Mouse (Mus musculus) olfactory bulb, adult 2 months (tissue): ENCODE measurements around the gene Rhebl1.

Source experiments
- CTCF ChIP-seq: fragments of 200-500 bp; IDR thresholded peaks from 2 replicates; pipeline ENCODE4 v1.5.1; 2012; ENCODE audit warnings: low read depth, mild to moderate bottlenecking, low read length, moderate library complexity; ENCODE audit not compliant: insufficient read depth
- POLR2A ChIP-seq: fragments of 200-500 bp; IDR thresholded peaks from 2 replicates; pipeline ENCODE4 v1.6.1; 2012; ENCODE audit warnings: mild to moderate bottlenecking, low read depth, low read length, moderate library complexity; ENCODE audit not compliant: insufficient read depth

- TF ChIP-seq CTCF (no peak), POLR2A (no peak)
Measured at GRCm38 (mm10) chr15:98839161-98839560, 55.2 kb downstream of the Rhebl1 start.
